Mouse (Mus musculus): ENCODE measurements around the gene Car1.
"Not testable (repeated sequence)": the region's sequence is repeated elsewhere in the genome, so short reads cannot be mapped to it uniquely, and the experiment has no call there.

Gene Car1

GRCm38 (mm10) chr3:14808211-14808610 lies at the start of gene Car1:
Car1 (minus strand) TSS chr3:14808368.
- no peak for DNase-seq (ENCODE audit: low read depth, low spot score)

DNA sequence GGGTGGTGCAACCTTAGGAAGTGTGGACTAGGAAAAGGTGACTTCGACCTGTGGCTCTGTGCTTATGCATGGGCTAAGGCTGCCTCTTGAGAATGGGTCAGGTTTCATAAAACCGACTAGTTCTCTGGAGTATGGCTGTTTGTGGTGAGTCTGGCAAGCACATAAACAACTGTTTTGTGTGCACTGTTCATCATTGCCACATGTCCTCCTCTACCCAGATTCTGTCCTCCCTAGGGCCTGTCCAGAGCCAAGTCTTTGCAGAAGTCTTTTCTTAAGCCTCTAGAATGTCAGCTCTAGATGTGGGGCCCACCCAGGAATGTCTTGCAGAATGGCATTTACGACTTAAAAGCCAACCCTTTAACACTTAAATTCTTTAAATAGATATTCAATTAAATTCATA lies 49.7 kb upstream of the Car1 start:
- DNase-seq (ENCODE audit: low read depth, low spot score): no peak

DNA sequence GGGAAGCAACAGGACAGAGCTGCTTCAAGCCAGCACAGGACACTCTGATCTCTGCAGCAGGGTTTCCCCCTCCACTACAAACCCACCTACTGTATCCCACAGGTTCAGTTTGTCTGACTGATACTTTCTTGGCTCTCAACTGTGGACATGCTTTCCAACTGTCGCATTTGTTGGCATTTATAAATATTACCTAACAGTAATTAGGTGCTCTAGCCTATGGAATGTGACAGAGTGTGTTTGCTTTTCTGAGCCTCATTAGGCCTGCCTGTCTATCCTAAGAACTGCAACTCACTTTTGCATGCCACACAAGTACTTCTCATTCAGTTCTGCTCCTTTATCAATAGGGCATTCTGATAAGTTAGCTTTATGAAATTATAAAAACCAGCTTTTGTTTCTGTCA lies 46.3 kb upstream of the Car1 start:
- DNase-seq (ENCODE audit: low read depth, low spot score): no peak

DNA sequence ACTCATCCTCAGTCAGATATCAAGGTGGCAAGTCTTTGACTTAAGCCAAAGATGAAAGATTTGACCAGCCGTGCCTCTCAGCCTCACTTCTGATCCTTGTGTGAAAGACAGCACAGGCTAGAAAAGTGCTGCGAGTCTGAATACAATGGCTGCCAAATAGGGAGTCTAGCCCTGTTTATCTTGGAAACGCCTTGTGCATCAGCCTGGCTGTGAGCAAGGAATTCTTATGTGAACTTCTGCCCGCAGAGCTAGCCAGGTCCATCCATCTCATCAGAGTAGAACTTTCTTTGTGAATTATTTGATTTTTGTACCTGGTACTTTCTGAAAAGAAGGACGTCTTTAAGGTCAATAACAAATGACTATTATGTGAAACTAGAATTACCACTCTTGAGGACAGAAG lies 45.8 kb upstream of the Car1 start:
- DNase-seq (ENCODE audit: low read depth, low spot score): no peak

DNA sequence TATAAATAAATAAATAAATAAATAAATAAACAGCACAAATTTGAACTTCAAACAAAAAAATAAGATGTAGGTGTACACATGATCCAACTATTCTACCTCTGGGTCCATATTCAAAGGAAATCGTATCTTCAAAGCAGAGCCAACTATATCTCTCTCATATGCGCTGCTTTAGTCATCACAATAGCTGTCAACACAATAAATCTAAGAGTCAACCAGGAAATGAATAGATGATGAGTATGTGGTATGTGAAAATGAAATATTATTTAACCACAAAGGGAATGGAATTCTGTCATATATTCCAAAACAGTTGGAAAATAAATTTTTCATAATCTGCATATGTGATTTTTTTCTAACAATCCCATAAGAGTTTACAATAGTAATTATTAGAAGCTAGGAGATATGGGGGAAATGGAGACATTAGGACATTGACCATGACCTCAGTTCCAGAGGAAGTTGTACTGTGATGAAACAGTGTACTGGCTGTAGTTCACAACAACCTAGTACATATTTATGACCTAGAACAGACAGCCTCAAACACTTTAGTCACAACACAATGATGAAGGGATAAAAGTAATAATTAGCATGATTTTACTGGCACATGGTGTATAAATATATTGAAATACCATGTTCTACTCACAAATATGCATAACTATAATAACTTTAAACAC lies 40.6 kb upstream of the Car1 start:
- DNase-seq (ENCODE audit: low read depth, low spot score): no peak

- DNase-seq (ENCODE audit: low read depth, low spot score): no peak
Measured at GRCm38 (mm10) chr3:14839466-14840118, 31.4 kb upstream of the Car1 start.

- no peak for DNase-seq (ENCODE audit: low read depth, low spot score)
Measured at GRCm38 (mm10) chr3:14838936-14839335, 30.8 kb upstream of the Car1 start.

GRCm38 (mm10) chr3:14832766-14833165 lies 24.6 kb upstream of the Car1 start:
- no peak for DNase-seq (ENCODE audit: low read depth, low spot score)

DNA sequence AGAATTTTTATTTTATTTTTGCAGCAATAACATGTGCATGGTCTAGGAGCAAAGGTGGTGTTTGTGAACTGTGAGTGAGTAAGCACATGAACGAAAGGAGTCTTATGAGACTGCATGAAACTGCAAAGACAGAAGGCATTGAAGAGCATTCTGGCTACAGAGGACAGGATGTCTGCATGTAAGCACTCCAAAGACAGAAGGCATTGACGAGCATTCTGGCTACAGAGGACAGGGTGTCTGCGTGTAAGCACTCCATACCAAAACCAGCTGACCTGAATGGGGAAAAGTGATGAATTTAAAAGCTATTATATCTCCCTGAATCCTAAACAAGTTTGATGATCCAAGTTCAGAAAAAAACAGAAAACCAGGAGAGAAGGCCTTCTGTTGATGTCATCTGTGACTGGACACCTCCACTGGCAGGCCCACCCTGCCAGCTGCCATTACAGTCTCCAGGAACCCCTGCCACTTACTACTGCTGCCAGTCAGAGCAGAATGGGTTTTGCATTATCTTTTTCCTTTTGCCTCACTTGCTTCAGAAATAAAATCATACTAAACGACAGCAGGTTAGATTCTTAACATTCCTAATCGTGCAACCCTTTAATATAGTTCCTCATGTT lies 23.2 kb upstream of the Car1 start:
- no peak for DNase-seq (ENCODE audit: low read depth, low spot score)

GRCm38 (mm10) chr3:14828896-14829295 lies 20.7 kb upstream of the Car1 start:
- DNase-seq (ENCODE audit: low read depth, low spot score): no peak

DNA sequence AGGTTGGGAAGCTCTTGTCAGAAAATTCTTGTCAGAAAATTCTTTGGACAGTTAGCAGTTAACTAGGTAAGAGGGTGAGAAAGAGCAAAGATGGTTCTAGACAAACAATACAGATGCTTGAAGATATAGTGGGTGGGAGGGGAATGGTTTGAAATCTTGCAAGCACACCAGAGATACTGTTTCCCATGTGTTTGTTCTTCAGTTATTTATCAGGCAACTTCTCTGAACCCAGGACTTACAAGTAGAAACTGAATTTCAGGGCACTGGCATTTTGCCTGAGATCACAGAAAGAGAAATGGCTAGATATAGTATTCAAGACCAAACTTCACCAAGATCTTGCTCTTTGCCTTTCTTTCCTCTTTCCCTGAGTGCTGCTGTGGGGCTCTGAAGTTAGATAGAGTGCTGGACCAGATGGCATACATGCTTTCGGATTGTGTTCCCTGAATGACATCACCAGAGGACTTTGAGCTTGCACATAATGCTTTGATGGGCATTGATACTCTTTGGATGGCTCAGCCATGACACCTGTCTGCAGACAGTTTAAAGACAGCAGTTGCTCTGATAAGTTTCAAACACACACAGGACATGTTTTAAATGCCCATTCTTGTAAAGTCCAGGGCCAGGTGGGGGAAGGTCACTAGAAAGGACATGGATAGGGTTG lies 11.8 kb upstream of the Car1 start:
- no peak for DNase-seq (ENCODE audit: low read depth, low spot score)

GRCm38 (mm10) chr3:14815396-14815795 lies 7.2 kb upstream of the Car1 start:
- DNase-seq (ENCODE audit: low read depth, low spot score): not testable (repeated sequence)

DNA sequence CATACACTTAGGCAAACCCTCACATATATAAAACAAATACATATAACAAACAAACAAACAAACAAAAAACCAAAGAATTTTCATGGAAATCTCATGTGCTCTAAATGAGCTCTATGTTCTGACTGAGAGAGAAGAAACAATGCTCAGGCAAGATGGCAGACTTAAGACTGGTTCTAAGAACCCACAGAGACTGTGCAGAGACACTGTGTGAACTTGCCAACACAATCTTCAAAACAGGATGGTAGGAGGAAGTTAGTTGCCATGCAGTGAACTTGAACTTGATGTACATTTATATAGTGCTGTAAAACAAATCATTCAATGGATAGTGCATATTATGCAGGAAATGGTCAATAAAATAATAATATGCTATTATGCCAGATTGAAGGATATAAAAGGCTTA lies 1.5 kb downstream of the Car1 start:
- no peak for DNase-seq (ENCODE audit: low read depth, low spot score)

DNA sequence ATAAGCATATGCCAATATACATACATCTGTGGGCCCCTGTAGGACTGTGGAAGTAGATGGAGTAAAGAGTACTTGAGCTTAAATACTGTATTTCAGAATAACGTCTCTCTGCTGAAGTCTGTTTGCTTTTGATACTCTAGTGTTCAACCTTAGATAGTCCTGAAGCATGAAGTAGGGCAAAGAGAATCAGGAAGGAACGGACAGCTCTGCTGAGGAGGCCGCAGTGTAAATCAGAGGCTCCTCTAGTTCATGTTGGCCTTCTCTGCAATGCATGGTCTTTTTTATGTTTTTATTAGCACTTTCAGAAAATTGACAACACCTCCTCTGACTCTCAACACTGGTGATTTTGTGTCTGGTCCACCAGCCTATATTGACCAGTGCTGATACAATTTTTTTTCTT lies 2.2 kb downstream of the Car1 start:
- no peak for DNase-seq (ENCODE audit: low read depth, low spot score)

DNA sequence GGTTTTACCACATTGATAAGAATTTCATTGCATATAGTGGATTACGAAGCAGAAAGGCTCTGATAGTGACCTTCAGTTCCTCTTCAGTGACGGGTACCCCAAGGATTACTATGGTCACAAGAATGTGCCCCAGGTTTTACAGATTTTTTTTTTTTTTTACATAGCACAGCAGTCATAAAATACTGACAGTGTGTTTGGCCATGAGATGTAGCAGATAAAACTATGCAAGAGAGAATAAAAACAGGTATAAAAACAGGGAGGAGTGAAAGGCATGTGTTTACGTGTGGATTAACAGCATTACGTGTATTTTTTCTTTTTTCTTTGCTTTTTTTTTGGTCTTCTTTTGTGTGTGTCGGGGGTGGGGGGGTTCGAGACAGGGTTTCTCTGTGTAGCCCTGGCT lies 3.3 kb downstream of the Car1 start:
- DNase-seq (ENCODE audit: low read depth, low spot score): no peak

DNA sequence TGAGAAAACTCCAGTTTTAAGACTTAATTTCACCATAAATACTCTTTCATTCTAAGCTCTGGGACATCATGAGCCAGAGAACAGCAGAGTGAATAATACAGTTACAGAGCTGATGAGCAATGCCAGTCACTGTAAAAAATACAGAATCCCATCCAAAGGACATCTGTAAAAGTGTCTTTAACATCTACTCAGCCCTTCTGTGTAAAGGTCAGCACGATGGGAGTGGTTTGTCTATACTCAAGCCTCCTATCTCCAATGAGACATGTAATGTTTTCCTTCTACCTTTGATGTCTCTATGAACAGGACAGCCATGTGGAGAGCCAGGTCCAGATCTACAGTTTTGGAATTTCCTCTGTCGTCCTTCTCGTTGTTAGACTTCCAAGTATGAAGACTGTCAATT lies 11.1 kb downstream of the Car1 start:
- no peak for DNase-seq (ENCODE audit: low read depth, low spot score)

DNA sequence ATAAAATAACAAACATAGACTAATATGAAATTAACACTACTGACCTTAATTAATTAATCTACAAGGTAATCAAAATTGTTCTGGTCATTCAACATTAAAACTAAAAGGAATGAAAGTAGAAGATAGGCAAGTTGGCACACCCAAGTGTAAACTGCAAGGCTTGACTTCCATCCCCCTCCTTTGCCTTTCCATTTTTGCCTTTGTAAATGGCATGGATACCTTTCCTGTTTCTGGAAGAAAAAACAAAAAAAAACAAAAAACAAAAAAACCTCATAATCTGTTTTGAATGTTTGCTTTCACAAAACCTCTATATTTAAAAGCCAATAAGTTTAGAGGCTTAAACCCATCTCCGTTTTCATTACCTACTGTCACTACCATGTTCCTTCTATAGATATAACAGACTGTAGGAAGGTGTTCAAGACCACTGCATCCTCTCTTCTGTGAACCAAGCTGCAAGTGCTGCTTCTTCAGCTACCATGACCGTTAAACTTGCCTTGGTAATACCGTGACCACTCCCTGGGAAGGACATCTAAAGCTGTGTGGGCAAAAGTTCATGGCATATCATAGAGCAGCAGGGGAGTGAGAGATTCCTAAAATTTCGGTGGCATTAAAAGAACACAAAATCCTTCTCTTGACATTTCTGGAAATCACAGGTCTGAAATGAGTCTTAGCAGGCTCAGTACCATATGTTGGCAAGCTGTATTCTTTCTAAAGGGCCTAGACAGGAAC lies 12.7 kb downstream of the Car1 start:
- DNase-seq (ENCODE audit: low read depth, low spot score): no peak

GRCm38 (mm10) chr3:14792032-14792431 lies 16.1 kb downstream of the Car1 start:
- DNase-seq (ENCODE audit: low read depth, low spot score): no peak

- no peak for DNase-seq (ENCODE audit: low read depth, low spot score)
Measured at GRCm38 (mm10) chr3:14787607-14788006, 20.6 kb downstream of the Car1 start.

DNA sequence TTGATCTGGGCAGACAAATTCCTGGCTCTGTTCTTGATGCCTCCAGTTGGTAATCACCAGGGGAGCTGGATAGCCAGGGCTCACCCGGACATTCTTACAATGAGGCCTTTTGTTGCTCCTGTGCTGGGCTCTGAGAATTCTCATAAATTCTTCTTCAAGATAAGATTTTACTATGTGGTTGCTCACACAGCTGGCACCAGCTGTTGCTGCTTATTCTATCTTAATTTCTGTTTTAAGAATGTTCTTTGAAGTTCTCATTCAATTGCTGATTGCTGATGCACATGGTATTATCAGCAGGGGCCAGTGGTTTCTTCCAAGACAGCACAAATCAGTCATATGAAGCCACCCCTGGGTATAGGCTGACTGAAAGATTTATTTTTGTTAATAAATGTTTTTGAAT lies 21.0 kb downstream of the Car1 start:
- no peak for DNase-seq (ENCODE audit: low read depth, low spot score)

GRCm38 (mm10) chr3:14786551-14787079 lies 21.6 kb downstream of the Car1 start:
- no peak for DNase-seq (ENCODE audit: low read depth, low spot score)

GRCm38 (mm10) chr3:14785353-14785752 lies 22.8 kb downstream of the Car1 start:
- DNase-seq (ENCODE audit: low read depth, low spot score): no peak

Data from ZHBTc4 (cell line).